Mouse (Mus musculus) urinary bladder, adult 18-20 months (tissue): ENCODE results near the gene Ccdc180.

ENCODE experiments used
- DNase-seq, 2 experiments: peaks; one replicate each; pipeline ENCODE4 v3.0.0; 2022; ENCODE audit warnings: low spot score in 2 of 2, mixed read lengths in 2 of 2

Ccdc180 gene

GRCm38 (mm10) chr4:45911256-45911655, 21.2 kb downstream of the Ccdc180 start:
- no peak for DNase-seq

- DNase-seq, result no peak
Measured at GRCm38 (mm10) chr4:45911876-45912275, 21.8 kb downstream of the Ccdc180 start.

GRCm38 (mm10) chr4:45917091-45917490, 27.0 kb downstream of the Ccdc180 start:
- DNase-seq, result no peak

GRCm38 (mm10) chr4:45921663-45922435, 31.7 kb downstream of the Ccdc180 start:
- no peak for DNase-seq

- no peak for DNase-seq
Measured at GRCm38 (mm10) chr4:45924011-45924410, 33.9 kb downstream of the Ccdc180 start.

GRCm38 (mm10) chr4:45928561-45928960, 38.5 kb downstream of the Ccdc180 start:
- DNase-seq, result no peak

- peak in 1 of 2 experiments; percentile 29 for DNase-seq
Measured at GRCm38 (mm10) chr4:45941628-45942044, 51.5 kb downstream of the Ccdc180 start.

GRCm38 (mm10) chr4:45947729-45948128, 57.6 kb downstream of the Ccdc180 start:
- no peak for DNase-seq

- DNase-seq, result peak in 1 of 2 experiments; percentile 20
Measured at GRCm38 (mm10) chr4:45949109-45949848, 59.2 kb downstream of the Ccdc180 start.

GRCm38 (mm10) chr4:45951830-45952229, 61.7 kb downstream of the Ccdc180 start:
- DNase-seq, result no peak

GRCm38 (mm10) chr4:45953025-45953919, 63.2 kb downstream of the Ccdc180 start:
- no peak for DNase-seq

- DNase-seq, result no peak
Measured at GRCm38 (mm10) chr4:45955235-45955634, 65.1 kb downstream of the Ccdc180 start.

GRCm38 (mm10) chr4:45956131-45956530, 66.0 kb downstream of the Ccdc180 start:
- DNase-seq, result no peak

- no peak for DNase-seq
Measured at GRCm38 (mm10) chr4:45956706-45957105, 66.6 kb downstream of the Ccdc180 start.

- peak in 1 of 2 experiments; percentile 62 for DNase-seq
Measured at GRCm38 (mm10) chr4:45964771-45965439, 74.8 kb downstream of the Ccdc180 start, which contains the start of gene Tdrd7. TSS of gene Tdrd7 (plus strand) at chr4:45965334.

- DNase-seq, result peak; percentile 30 to 57
Measured at GRCm38 (mm10) chr4:45965737-45966447, 75.8 kb downstream of the Ccdc180 start.

GRCm38 (mm10) chr4:45966716-45967115, 76.6 kb downstream of the Ccdc180 start:
- no peak for DNase-seq

GRCm38 (mm10) chr4:45967479-45968341, 77.6 kb downstream of the Ccdc180 start:
- no peak for DNase-seq

GRCm38 (mm10) chr4:45969051-45969450, 78.9 kb downstream of the Ccdc180 start:
- no peak for DNase-seq
